Mouse (Mus musculus) T-helper 17 cell (primary cell): ENCODE data around the gene Cracr2a.

ENCODE experiments used
- in situ Hi-C, 2 experiments: fragments of 300-600 bp; cut with MboI, MseI; formaldehyde crosslinking; loops; 1 replicate in 1 of 2; 2 replicates in 1 of 2; pipeline ENCODE4 v1.15.1; 2025; ENCODE audit warnings: high pct_unique_total_duplicates in 2 of 2

The Cracr2a gene

GRCm38 (mm10) chr6:127692298-127692697, 131.2 kb downstream of the Cracr2a start:
- in situ Hi-C loops = no loop called here

- in situ Hi-C loops = no loop called here
Measured at GRCm38 (mm10) chr6:127693681-127694080, 132.5 kb downstream of the Cracr2a start.

- in situ Hi-C loops = no loop called here
Measured at GRCm38 (mm10) chr6:127701036-127701783, 140.1 kb downstream of the Cracr2a start.

- in situ Hi-C loops = no loop called here
Measured at GRCm38 (mm10) chr6:127708218-127708628, 147.1 kb downstream of the Cracr2a start.

GRCm38 (mm10) chr6:127714906-127715305, 153.8 kb downstream of the Cracr2a start:
- in situ Hi-C loops = no loop called here

GRCm38 (mm10) chr6:127715428-127715827, 154.3 kb downstream of the Cracr2a start:
- in situ Hi-C loops = no loop called here

- in situ Hi-C loops = no loop called here
Measured at GRCm38 (mm10) chr6:127717239-127718137, 156.3 kb downstream of the Cracr2a start.

GRCm38 (mm10) chr6:127719875-127720274, 158.7 kb downstream of the Cracr2a start:
- in situ Hi-C loops = no loop called here

GRCm38 (mm10) chr6:127723126-127723525, 162.0 kb downstream of the Cracr2a start:
- in situ Hi-C loops = no loop called here
